Mouse (Mus musculus) midbrain, embryonic 14.5 days (tissue): ENCODE data around the gene Mapk3. TPM values are rescaled to one million over a fixed set of nuclear protein-coding genes. Genes with fewer than 3 reads are reported as not detected.

Experiments
- polyA plus RNA-seq: library from polyadenylated mRNA; unstranded; fragments of >200 nt; fragmentation: Nextera tagmentation; extraction: Ambion mirVana; gene quantifications from 2 replicates; pipeline ENCODE4 v1.2.1, GENCODE M21; 2014

Mapk3 gene
- polyA plus RNA-seq, 1 experiment from 2014 or later, result 78.4 TPM

Other genes with a start within 250 kb of the Mapk3 start
- gene Eif3c, start 193.2 kb upstream of the Mapk3 start, polyA plus RNA-seq, result 171 and 174 TPM in 2 replicates
- gene Apobr, start 174.7 kb upstream of the Mapk3 start, polyA plus RNA-seq, result 0.28 and 0.55 TPM in 2 replicates
- gene Cln3, start 173.8 kb upstream of the Mapk3 start, polyA plus RNA-seq, result 26.5 and 27.7 TPM in 2 replicates
- gene Il27, start 164.7 kb upstream of the Mapk3 start, polyA plus RNA-seq, result not detected in 2 replicates
- gene Nupr1, start 128.7 kb upstream of the Mapk3 start, polyA plus RNA-seq, result 0.84 and 5.8 TPM in 2 replicates
- 64.6 and 71.3 TPM in 2 replicates for gene Sgf29, start 110.3 kb upstream of the Mapk3 start, polyA plus RNA-seq
- gene Sult1a1, start 83.2 kb upstream of the Mapk3 start, polyA plus RNA-seq, result 0.38 and 2.6 TPM in 2 replicates
- 128 and 164 TPM in 2 replicates for gene Bola2, start 64.2 kb upstream of the Mapk3 start, polyA plus RNA-seq
- gene Slx1b, start 63.8 kb upstream of the Mapk3 start, polyA plus RNA-seq, result 10.6 and 13.7 TPM in 2 replicates
- 95.0 and 115 TPM in 2 replicates for gene Coro1a, start 51.8 kb upstream of the Mapk3 start, polyA plus RNA-seq
- gene Gdpd3, start 6.7 kb downstream of the Mapk3 start, polyA plus RNA-seq, result 2.0 and 3.4 TPM in 2 replicates
- 218 and 255 TPM in 2 replicates for gene Ypel3, start 17.4 kb downstream of the Mapk3 start, polyA plus RNA-seq
- 0.22 and 0.24 TPM in 2 replicates for gene Tbx6, start 21.9 kb downstream of the Mapk3 start, polyA plus RNA-seq
- 210 and 212 TPM in 2 replicates for gene Ppp4c, start 32.9 kb downstream of the Mapk3 start, polyA plus RNA-seq
- 51.6 and 72.4 TPM in 2 replicates for gene Fam57b, start 38.1 kb downstream of the Mapk3 start, polyA plus RNA-seq
- gene 4930451I11Rik, start 72.0 kb downstream of the Mapk3 start, polyA plus RNA-seq, result not detected in 2 replicates
- gene Doc2a, start 87.8 kb downstream of the Mapk3 start, polyA plus RNA-seq, result 9.7 and 15.3 TPM in 2 replicates
- 8.0 and 12.8 TPM in 2 replicates for gene Hirip3, start 102.4 kb downstream of the Mapk3 start, polyA plus RNA-seq
- gene Ino80e, start 102.8 kb downstream of the Mapk3 start, polyA plus RNA-seq, result 93.5 and 95.8 TPM in 2 replicates
- gene Taok2, start 125.1 kb downstream of the Mapk3 start, polyA plus RNA-seq, result 39.0 and 39.5 TPM in 2 replicates
- 29.2 and 34.9 TPM in 2 replicates for gene Tmem219, start 163.3 kb downstream of the Mapk3 start, polyA plus RNA-seq
- 98.6 and 106 TPM in 2 replicates for gene Kctd13, start 169.3 kb downstream of the Mapk3 start, polyA plus RNA-seq
- 6.5 and 7.0 TPM in 2 replicates for gene Asphd1, start 190.0 kb downstream of the Mapk3 start, polyA plus RNA-seq
- gene Sez6l2, start 191.0 kb downstream of the Mapk3 start, polyA plus RNA-seq, result 59.1 and 66.9 TPM in 2 replicates
- gene Cdipt, start 216.3 kb downstream of the Mapk3 start, polyA plus RNA-seq, result 101 and 106 TPM in 2 replicates
- gene Cdiptos, start 216.5 kb downstream of the Mapk3 start, polyA plus RNA-seq, result 1.1 and 1.3 TPM in 2 replicates